Mouse (Mus musculus) limb, embryonic 10.5 days (tissue): Measurements from ENCODE around the gene Rasl2-9. TPM values are rescaled to one million over a fixed set of nuclear protein-coding genes. Genes with fewer than 3 reads are reported as not detected.
"Not testable (repeated sequence)": the region's sequence is repeated elsewhere in the genome, so short reads cannot be mapped to it uniquely, and the experiment has no call there.

Experiments used
- DNase-seq: peaks from one replicate; pipeline ENCODE4 v3.0.0-alpha.2; 2017; ENCODE audit warnings: low spot score
- H3K27ac ChIP-seq: fragments of 300-500 bp; sonication (generic); 2 replicates; pipeline ENCODE4 v1.5.1; 2016; ENCODE audit warnings: mild to moderate bottlenecking
- H3K27me3 ChIP-seq: fragments of 300-500 bp; sonication (generic); 2 replicates; pipeline ENCODE4 v1.6.1; 2016; ENCODE audit warnings: low read depth, mild to moderate bottlenecking; ENCODE audit not compliant: poor library complexity, severe bottlenecking
- H3K36me3 ChIP-seq: fragments of 300-500 bp; sonication (generic); 2 replicates; pipeline ENCODE4 v1.6.1; 2016; ENCODE audit warnings: mild to moderate bottlenecking, moderate library complexity
- H3K4me1 ChIP-seq: fragments of 300-500 bp; sonication (generic); 2 replicates; pipeline ENCODE4 v1.6.1; 2016
- H3K4me3 ChIP-seq: fragments of 300-500 bp; sonication (generic); 2 replicates; pipeline ENCODE4 v1.5.1; 2016; ENCODE audit warnings: mild to moderate bottlenecking, moderate library complexity
- H3K9me3 ChIP-seq: fragments of 300-500 bp; sonication (generic); replicated peaks from 2 replicates; pipeline ENCODE4 v1.6.1; 2016; ENCODE audit warnings: mild to moderate bottlenecking
- WGBS: fragments of 180-500 bp; shearing (Covaris S2); methylation state at CpG from one replicate; pipeline ENCODE4 v1.1.7; 2016; 5-methylcytosine and 5-hydroxymethylcytosine counted together
- polyA plus RNA-seq: library from polyadenylated mRNA; unstranded; fragments of >200 nt; fragmentation: Nextera tagmentation; extraction: Ambion mirVana; gene quantifications from 2 replicates; pipeline ENCODE4 v1.2.1, GENCODE M21; 2016

The Rasl2-9 gene
- polyA plus RNA-seq, 1 experiment from 2014 or later = 0.53 TPM

GRCm38 (mm10) chr7:5091008-5091728 is 34.6 kb downstream of the Rasl2-9 start:
- Histone ChIP-seq H3K36me3 (peaks cover 95% of the 10 kb centered on the region), H3K4me3 (no peak overlapping the region), H3K27me3 (no peaks in the 10 kb centered on the region), H3K9me3 (no peaks in the 10 kb centered on the region), H3K4me1 (peaks cover 12% of the 10 kb centered on the region; the same call in 1 of the 2 replicates), H3K27ac (no peak overlapping the region)
- WGBS = 92% methylated on average over 15 of the region's 15 CpGs
- no peak for DNase-seq

DNA sequence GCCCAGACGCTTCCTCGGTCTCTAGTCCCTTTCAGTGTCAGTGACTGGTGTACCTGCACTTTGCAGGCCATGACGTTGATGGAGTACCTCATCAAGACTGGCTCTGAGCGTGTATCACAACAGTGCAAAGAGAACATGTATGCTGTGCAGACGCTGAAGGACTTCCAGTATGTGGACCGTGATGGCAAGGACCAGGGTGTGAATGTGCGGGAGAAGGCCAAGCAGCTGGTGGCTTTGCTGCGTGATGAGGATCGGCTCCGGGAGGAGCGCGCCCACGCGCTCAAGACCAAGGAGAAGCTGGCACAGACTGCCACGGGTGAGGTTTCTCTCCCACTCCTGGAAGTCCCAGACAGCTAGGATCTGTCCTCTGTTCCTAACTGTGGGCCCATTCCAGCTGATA is 35.9 kb downstream of the Rasl2-9 start:
- H3K9me3 ChIP-seq = no peaks in the 10 kb centered on the region
- peaks cover 14% of the 10 kb centered on the region; the same call in 1 of the 2 replicates for H3K4me1 ChIP-seq
- H3K4me3 ChIP-seq = no peak overlapping the region
- H3K27me3 ChIP-seq = no peaks in the 10 kb centered on the region
- H3K27ac ChIP-seq = no peak overlapping the region
- H3K36me3 ChIP-seq = peaks cover 95% of the 10 kb centered on the region
- WGBS = 96% methylated on average over 15 of the region's 15 CpGs
- DNase-seq = no peak

GRCm38 (mm10) chr7:5087886-5088285 is 37.9 kb downstream of the Rasl2-9 start:
- Histone ChIP-seq H3K4me1 (peaks cover 14% of the 10 kb centered on the region; the same call in 1 of the 2 replicates), H3K27ac (no peak overlapping the region), H3K4me3 (no peak overlapping the region), H3K9me3 (no peaks in the 10 kb centered on the region), H3K27me3 (no peaks in the 10 kb centered on the region), H3K36me3 (peaks cover 95% of the 10 kb centered on the region)
- DNase-seq = no peak
- WGBS = 88% methylated on average over 4 of the region's 4 CpGs

DNA sequence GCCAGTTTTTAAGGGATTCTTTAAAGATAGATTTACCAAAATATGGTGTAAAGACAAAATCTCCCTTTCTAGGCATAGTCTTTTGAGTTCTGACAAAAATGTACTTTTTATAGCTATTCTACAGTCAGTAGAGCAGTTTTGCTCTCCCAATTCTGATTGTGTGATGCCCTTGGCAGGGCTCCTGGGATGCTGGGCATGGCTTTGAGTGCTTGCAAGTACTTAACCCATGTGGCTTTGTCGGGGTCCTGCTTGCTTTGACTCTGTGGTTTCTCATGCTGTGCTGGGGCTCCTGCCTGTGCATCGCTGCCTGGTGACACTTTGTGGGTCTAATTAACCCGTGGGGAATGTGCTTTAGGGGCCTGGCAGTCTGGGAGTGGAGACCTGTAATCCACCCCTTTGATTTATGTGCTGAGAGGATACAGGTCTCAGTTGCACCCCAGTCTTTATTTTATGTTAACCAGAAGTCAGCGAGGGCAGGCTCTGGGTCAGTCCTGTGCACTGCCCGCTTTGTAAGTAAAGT is 38.8 kb downstream of the Rasl2-9 start:
- DNase-seq = no peak
- Histone ChIP-seq H3K4me1 (peaks cover 14% of the 10 kb centered on the region; the same call in 1 of the 2 replicates), H3K27ac (no peak overlapping the region), H3K27me3 (no peaks in the 10 kb centered on the region), H3K9me3 (no peaks in the 10 kb centered on the region), H3K4me3 (no peak overlapping the region), H3K36me3 (peaks cover 92% of the 10 kb centered on the region)
- 40% methylated on average over 5 of the region's 5 CpGs for WGBS

DNA sequence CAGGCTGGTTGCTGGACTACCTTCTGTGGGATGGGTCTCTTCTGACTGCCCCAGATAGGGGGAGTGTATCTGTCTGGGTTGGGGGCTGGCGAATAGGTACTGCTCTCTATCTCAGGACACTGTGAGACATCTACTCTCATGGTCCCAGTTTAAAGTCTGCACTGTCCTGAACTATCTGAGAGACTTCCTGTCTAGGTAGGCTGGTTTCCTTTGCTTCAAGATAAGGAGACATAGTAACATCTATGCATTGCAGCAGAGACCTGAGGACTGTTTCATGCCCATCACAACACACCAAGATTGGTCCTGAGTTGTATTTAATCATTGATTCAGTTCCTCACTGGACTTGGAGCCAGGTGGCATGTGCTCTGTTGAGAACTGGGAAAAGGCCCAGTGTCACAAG is 40.2 kb downstream of the Rasl2-9 start:
- Histone ChIP-seq H3K4me3 (no peak overlapping the region), H3K36me3 (peaks cover 80% of the 10 kb centered on the region), H3K4me1 (peaks cover 25% of the 10 kb centered on the region), H3K9me3 (no peaks in the 10 kb centered on the region), H3K27ac (no peak overlapping the region), H3K27me3 (no peaks in the 10 kb centered on the region)
- 94% methylated on average over 1 of the region's 1 CpGs for WGBS
- DNase-seq = no peak

DNA sequence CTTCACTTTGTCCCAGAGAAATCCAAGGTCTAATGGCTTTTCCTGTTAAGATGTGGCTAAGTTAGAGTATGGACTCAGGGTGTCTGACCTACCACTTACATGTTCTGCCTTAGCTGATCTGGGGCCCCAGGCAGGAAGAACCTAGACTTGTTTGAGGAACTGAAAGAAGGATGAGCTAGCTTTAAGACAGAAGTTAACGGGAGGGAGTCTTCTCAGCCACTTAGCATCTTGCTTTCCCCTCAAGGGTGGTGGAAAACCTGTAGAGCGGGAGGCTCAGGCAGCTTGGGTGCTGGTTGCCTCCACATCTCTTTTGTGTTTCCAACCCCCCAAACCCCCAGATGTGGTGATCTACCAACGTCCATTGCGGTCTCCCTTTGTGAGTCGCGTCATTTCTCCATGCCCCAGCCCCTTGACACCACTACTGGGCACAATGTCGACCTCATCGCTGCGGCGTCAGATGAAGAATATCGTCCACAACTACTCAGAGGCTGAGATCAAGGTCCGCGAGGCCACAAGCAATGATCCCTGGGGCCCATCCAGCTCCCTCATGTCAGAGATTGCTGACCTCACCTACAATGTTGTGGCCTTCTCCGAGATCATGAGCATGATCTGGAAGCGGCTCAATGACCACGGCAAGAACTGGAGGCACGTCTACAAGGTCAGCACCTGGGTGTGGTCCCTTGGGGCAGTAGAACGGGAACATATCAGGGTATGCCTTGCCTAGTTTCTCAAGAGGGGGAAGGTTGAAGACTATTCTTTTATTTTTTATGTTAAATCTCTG is 42.2 kb downstream of the Rasl2-9 start:
- H3K4me3 ChIP-seq = no peak overlapping the region
- DNase-seq = no peak
- H3K4me1 ChIP-seq = peaks cover 28% of the 10 kb centered on the region
- no peaks in the 10 kb centered on the region for H3K27me3 ChIP-seq
- no peak overlapping the region for H3K27ac ChIP-seq
- 94% methylated on average over 18 of the region's 18 CpGs for whole genome bisulfite sequencing
- H3K36me3 ChIP-seq = peaks cover 75% of the 10 kb centered on the region
- no peaks in the 10 kb centered on the region for H3K9me3 ChIP-seq

DNA sequence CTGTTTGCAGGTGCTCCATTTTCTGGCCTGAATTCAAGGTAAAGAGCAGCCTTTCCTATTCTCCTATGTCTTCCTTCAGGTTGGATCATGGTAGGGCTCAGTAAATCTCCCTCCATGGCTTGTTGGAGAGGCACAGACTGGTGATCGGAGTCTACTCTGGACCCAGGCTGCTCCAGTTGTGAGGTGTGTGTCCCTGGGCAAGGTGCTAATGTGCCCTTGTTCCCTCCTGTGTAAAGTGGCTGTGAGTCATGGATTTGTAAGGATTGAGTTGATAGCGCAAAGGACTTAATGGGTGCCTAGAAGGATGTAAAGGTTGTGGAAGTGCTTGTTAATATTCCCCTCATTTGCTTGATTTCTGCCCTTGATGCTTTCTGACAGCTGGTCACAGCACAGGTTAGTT is 43.8 kb downstream of the Rasl2-9 start:
- peaks cover 22% of the 10 kb centered on the region for H3K4me1 ChIP-seq
- no peaks in the 10 kb centered on the region for H3K27me3 ChIP-seq
- peaks cover 75% of the 10 kb centered on the region for H3K36me3 ChIP-seq
- DNase-seq = no peak
- WGBS = 97% methylated on average over 2 of the region's 2 CpGs
- no peak overlapping the region for H3K27ac ChIP-seq
- H3K4me3 ChIP-seq = no peak overlapping the region
- H3K9me3 ChIP-seq = no peaks in the 10 kb centered on the region

- H3K9me3 ChIP-seq = no peaks in the 10 kb centered on the region
- no peak overlapping the region for H3K27ac ChIP-seq
- peaks cover 76% of the 10 kb centered on the region for H3K36me3 ChIP-seq
- no peak for DNase-seq
- no peaks in the 10 kb centered on the region for H3K27me3 ChIP-seq
- H3K4me1 ChIP-seq = peaks cover 17% of the 10 kb centered on the region
- peak overlapping the region; percentile 81 for H3K4me3 ChIP-seq
- 79% methylated on average over 6 of the region's 6 CpGs for WGBS
Observed at GRCm38 (mm10) chr7:5081241-5081640, 44.5 kb downstream of the Rasl2-9 start.

GRCm38 (mm10) chr7:5080815-5081214 is 44.9 kb downstream of the Rasl2-9 start:
- no peak for DNase-seq
- Histone ChIP-seq H3K4me1 (peaks cover 14% of the 10 kb centered on the region), H3K27ac (peak overlapping the region; percentile 89), H3K36me3 (peaks cover 75% of the 10 kb centered on the region), H3K4me3 (peak overlapping the region; percentile 81), H3K9me3 (no peaks in the 10 kb centered on the region), H3K27me3 (no peaks in the 10 kb centered on the region)
- WGBS = 23% methylated on average over 6 of the region's 6 CpGs

DNA sequence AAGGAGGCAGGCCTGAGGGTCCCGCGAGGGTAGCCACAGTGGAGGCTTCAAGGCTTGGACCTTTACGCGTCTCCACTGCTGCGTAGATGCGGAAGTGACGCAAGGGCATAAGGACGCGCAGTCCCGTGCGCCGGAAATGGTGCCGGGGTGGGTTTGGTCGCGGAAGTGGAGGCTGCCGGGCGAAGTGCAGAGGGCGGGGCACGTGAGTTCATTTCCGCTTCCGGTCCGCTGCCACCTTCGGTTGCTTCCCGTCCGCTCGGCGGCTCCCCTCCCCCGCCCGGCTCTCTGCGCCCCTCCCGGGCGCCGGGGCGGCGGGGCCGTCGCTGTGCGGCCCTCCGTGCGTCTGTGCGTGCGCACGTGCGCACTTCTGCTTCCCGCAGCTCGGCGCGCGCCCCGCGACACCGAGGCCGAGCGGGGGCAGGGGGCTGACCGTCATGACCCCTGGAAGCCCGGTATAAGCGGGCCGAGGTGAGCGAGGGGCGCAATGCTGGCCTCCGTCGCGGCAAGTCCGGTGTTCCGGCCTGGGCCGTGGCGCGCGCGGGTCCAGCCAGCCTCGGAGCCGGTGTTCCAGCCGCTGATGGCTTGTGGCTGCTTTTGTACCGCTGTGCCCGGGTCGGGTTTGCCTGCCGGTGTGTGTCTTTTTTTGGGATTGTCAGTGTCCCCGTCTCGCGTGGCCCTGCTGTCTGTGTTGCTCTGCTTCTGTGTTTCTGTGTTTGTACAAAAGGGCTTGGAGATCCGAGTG is 45.6 kb downstream of the Rasl2-9 start, which contains the start of gene Epn1:
Gene Epn1, plus strand, starts transcription at position 226 of the 742 bp plus-strand sequence.
- Histone ChIP-seq H3K27ac (peak within 1 kb of the TSS; percentile 89), H3K4me1 (peaks cover 14% of the 10 kb centered on the region), H3K4me3 (peak within 1 kb of the TSS; percentile 81), H3K36me3 (peaks cover 74% of the 10 kb centered on the region), H3K27me3 (no peaks in the 10 kb centered on the region), H3K9me3 (no peaks in the 10 kb centered on the region)
- under 1% methylated on average over 71 of the region's 81 CpGs for WGBS
- peak; percentile 99 for DNase-seq

GRCm38 (mm10) chr7:5079365-5080009 is 46.3 kb downstream of the Rasl2-9 start:
- Histone ChIP-seq H3K36me3 (peaks cover 74% of the 10 kb centered on the region), H3K4me1 (peaks cover 14% of the 10 kb centered on the region), H3K27ac (peak overlapping the region; percentile 89; the same call in 1 of the 2 replicates), H3K4me3 (peak overlapping the region; percentile 81)
- WGBS = 60% methylated on average over 11 of the region's 13 CpGs
- H3K27me3 ChIP-seq, DNase-seq, H3K9me3 ChIP-seq: not testable (repeated sequence)

GRCm38 (mm10) chr7:5076931-5077330 is 48.8 kb downstream of the Rasl2-9 start:
- no peak overlapping the region for H3K27ac ChIP-seq
- H3K27me3 ChIP-seq = no peaks in the 10 kb centered on the region
- no peaks in the 10 kb centered on the region for H3K9me3 ChIP-seq
- DNase-seq = no peak
- peaks cover 77% of the 10 kb centered on the region for H3K36me3 ChIP-seq
- peaks cover 14% of the 10 kb centered on the region for H3K4me1 ChIP-seq
- no peak overlapping the region for H3K4me3 ChIP-seq
- 94% methylated on average over 2 of the region's 2 CpGs for WGBS
